Mouse (Mus musculus) olfactory bulb, adult 2 months (tissue): ENCODE results near the gene Plcd1. TPM values are rescaled to one million over a fixed set of nuclear protein-coding genes. Genes with fewer than 3 reads are reported as not detected.

ENCODE experiments used
- H3K27ac ChIP-seq: fragments of 200-500 bp; 2 replicates; pipeline ENCODE4 v1.5.1; 2012; ENCODE audit warnings: low read depth, low read length; ENCODE audit not compliant: insufficient read depth
- H3K4me1 ChIP-seq: fragments of 200-500 bp; 2 replicates; pipeline ENCODE4 v1.6.1; 2012; ENCODE audit warnings: low read length; ENCODE audit not compliant: control insufficient read depth, insufficient read depth
- H3K4me3 ChIP-seq: fragments of 200-500 bp; 2 replicates; pipeline ENCODE4 v1.5.1; 2012; ENCODE audit warnings: mild to moderate bottlenecking, low read depth, low read length, moderate library complexity; ENCODE audit not compliant: insufficient read depth
- CTCF ChIP-seq: fragments of 200-500 bp; IDR thresholded peaks from 2 replicates; pipeline ENCODE4 v1.5.1; 2012; ENCODE audit warnings: low read depth, mild to moderate bottlenecking, low read length, moderate library complexity; ENCODE audit not compliant: insufficient read depth
- POLR2A ChIP-seq: fragments of 200-500 bp; IDR thresholded peaks from 2 replicates; pipeline ENCODE4 v1.6.1; 2012; ENCODE audit warnings: mild to moderate bottlenecking, low read depth, low read length, moderate library complexity; ENCODE audit not compliant: insufficient read depth
- WGBS: fragments of 180-500 bp; shearing (Covaris S2); methylation state at CpG from one replicate; pipeline ENCODE4 v1.1.7; 2018; 5-methylcytosine and 5-hydroxymethylcytosine counted together
- polyA plus RNA-seq: library from polyadenylated mRNA; stranded (reverse); fragments of >200 nt; gene quantifications from 2 replicates; pipeline ENCODE4 v1.2.4, GENCODE M21; 2012; ENCODE audit warnings: low replicate concordance; ENCODE audit not compliant: missing spikeins, insufficient read depth, insufficient read length

Gene Plcd1
- polyA plus RNA-seq, 1 experiment = not detected

DNA sequence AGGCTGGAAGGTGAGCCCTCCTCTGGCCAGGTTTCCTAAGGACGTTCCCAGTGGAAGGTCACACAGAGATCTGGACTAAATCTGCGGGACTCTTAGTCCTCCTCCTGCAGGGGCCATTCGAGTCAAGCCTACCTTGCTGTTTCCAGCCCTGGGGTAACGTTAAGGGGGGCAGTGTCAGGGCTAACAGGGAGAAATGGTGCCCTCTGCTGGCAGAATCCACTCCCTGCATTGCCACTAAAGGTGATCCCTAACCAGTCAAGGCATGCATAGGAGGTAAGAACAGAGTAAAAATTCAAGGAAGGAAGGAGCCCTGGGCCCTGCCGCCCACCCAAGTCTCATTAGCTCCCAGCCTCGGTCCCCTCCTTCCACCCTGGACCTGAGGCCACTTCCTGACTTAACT lies 25.7 kb downstream of the Plcd1 start:
- peak; percentile 93 for TF ChIP-seq CTCF
- no peak for TF ChIP-seq POLR2A
- 3% methylated on average over 6 of the region's 6 CpGs for WGBS
- Histone ChIP-seq H3K27ac (no peak overlapping the region), H3K4me1 (0 out of 2 replicates have a peak, but pooled peaks cover 2% of the 10 kb centered on the region), H3K4me3 (no peak overlapping the region)

DNA sequence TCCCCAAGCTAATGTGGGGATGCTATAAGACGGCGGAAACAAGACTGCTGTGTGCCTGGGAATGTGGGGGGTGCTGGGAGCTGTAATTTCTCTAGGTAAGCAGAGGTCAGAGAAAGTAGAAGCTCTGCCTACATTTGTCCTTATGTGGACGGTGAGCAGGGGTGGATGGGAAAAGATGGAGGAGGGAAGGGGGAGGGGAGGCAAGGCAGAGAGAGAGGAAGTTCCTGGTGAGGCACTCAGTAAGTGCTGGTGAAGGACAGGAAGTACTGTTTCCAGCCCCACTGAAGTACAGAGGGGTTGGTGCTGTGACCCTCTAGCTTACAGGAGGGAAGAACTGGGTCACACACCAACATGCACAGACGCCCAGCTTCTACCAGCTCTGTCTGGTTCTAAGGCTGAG lies 29.0 kb downstream of the Plcd1 start:
- 75% methylated on average over 4 of the region's 4 CpGs for WGBS
- TF ChIP-seq CTCF (no peak), POLR2A (no peak)

DNA sequence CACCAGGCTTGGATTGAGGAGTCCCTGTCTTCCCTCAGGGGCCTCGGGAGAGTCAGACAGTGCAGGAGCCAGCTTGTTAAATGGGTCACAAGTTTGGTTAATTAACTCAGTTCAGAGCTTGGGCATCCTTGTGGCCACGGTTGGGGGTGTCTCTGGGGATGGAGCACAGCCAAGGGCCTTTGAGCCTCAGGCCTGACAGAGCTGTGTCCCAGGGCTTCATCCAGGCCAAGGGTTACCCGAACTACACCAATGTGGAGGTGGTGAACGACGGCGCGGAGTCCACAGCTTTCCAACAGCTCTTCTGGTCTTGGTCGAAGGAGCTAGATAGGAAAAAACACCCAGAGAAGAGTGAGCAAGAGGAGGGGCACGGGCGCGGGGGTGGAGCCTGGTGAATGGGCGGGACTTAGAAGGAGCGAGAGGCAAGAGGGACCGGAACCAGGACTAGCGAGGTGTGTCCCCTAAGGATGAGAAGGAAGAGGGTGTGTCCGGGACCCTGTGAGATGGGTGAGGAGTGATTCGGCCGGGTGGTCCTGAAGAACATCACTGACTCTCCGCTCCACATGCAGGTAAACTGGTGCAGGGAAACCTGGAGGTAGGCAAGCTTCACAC lies 30.2 kb downstream of the Plcd1 start:
- H3K4me1 ChIP-seq = 0 out of 2 replicates have a peak, but pooled peaks cover 2% of the 10 kb centered on the region
- H3K4me3 ChIP-seq = no peak overlapping the region
- 48% methylated on average over 19 of the region's 19 CpGs for WGBS
- H3K27ac ChIP-seq = no peak overlapping the region
- TF ChIP-seq POLR2A = no peak
- no peak for TF ChIP-seq CTCF

More for the DNA sequence above, 29.0 kb downstream of the Plcd1 start:
- no peak overlapping the region for H3K27ac ChIP-seq
- H3K4me3 ChIP-seq = no peak overlapping the region
- H3K4me1 ChIP-seq = 0 out of 2 replicates have a peak, but pooled peaks cover 2% of the 10 kb centered on the region

DNA sequence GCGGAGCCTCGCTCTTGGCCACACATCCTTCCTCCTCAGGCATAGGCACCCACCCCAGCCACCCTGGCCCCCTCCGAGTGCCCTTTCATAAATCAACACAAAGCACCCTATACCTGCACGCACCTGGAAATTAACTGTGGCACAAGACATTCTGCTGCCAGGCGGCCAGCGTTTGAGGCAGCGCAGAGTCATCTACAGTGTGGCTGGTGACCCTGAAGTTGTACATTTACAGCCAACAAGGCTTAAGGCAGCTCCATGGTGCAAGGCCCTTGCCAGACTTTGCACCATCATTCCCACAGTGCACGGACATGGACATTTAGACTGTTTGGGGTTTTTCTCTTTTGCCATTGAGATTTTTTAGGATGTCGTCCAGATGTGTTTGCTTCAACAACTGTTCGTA lies 32.6 kb downstream of the Plcd1 start:
- WGBS = 94% methylated on average over 10 of the region's 10 CpGs
- no peak for TF ChIP-seq POLR2A
- TF ChIP-seq CTCF = no peak
- Histone ChIP-seq H3K27ac (no peak overlapping the region), H3K4me1 (no peaks in the 10 kb centered on the region), H3K4me3 (no peak overlapping the region)

DNA sequence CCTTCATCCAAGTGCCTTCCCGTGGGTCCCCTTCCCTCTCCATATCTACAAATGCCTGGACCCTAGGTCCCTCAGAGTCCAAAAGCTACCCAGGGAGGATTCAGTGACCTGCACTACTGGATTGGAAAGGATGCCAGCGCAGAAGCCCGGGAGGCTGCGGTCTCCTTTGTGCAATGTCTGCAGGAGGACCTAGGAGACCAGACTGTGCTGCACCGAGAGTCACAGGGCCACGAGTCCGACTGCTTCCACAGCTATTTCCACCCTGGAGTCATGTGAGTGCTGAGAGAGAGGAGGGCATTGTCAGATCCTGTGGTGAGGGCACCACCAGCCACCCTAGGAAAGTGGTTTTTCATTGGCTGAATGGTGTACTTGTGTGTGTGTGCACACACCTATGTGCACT lies 35.1 kb downstream of the Plcd1 start:
- Histone ChIP-seq H3K4me3 (no peak overlapping the region), H3K27ac (no peak overlapping the region), H3K4me1 (peaks cover 9% of the 10 kb centered on the region)
- 80% methylated on average over 7 of the region's 7 CpGs for WGBS
- TF ChIP-seq POLR2A (no peak), CTCF (no peak)

DNA sequence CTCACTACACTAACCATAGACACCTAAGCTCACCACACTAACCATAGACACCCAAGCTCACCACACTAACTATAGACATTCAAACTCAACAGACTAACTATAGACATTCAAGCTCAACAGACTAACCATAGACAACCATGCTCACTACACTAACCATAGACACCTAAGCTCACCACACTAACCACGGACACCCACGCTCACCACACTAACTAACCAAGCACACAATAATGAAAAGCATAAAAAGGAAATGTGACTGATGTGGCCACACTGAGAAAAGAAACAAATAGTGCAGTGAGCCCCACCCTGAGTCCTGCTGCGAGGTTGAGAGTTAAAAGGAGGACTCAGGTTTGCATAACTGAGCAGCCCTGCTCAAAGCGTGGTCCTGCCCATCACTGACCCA lies 38.0 kb downstream of the Plcd1 start:
- Histone ChIP-seq H3K4me1 (peaks cover 22% of the 10 kb centered on the region), H3K27ac (no peak overlapping the region), H3K4me3 (no peak overlapping the region)
- 92% methylated on average over 4 of the region's 4 CpGs for WGBS
- TF ChIP-seq CTCF = no peak
- TF ChIP-seq POLR2A = no peak

DNA sequence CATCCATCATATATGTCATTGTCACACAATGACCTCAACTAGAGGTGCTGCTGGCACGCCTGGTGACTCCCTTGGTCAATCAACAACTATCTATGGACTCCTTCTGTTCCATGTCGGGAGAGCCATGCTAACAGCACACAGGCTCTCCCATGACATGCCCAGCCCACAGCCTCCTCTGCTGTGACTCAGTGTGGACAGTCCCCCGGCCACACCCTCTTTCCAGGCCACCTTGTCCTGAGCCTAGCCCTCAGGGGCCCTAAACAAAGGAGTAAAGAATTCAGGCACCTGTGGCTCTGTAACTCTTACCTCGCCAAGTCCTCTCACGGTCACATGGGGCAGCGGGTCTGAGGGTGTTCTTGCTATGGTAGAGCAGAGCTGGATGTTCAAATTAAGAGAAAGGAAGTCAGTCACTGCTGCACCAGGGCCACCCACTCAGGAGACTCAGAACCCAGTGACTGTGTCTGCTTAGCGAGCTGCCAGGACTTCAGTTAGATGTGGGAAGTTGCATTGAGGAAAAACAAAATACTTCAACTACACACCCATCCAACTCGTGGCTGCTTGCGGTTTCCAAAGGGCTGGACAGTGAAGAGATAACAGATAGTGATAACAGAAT lies 39.2 kb downstream of the Plcd1 start:
- 79% methylated on average over 9 of the region's 9 CpGs for WGBS
- Histone ChIP-seq H3K27ac (no peak overlapping the region), H3K4me3 (no peak overlapping the region), H3K4me1 (peaks cover 26% of the 10 kb centered on the region)
- TF ChIP-seq CTCF = no peak
- TF ChIP-seq POLR2A = no peak

DNA sequence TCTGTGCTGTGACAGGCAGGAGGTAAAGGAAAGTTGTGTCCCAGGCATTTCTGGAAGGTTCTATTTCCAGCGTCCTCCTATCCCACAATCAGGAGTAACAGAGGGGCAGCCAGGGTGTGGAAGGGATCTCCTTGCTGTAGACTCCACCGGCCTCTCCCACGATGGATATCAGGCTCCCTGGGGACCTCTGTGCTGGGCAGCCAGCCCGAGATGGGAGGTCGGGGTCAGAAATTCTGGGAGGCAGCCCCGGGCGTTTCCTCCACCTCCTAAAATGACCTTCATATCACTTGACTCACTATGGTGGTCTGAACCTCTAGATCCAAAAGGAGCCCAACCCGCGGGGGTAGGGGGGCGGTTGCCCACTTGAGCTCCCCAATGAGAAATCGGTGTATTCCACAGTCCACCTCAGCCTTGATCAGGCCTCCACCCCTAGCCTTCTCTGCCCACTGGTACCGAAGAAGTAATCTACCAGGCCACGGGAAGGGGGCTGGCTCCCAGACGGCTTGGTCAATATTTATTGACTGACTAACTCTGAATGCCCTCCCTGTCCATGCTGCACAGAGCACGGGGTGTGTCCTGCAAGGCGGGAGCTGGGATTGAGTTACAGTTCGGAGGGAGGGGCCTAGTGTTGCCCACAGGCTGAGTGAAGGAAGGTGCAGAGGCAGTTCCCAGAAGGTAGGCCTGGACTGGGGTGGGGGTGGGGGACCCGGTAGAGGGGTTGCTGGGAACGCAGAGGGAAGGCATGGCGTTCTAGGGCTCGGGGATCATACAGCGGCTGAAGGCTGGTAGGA lies 41.0 kb downstream of the Plcd1 start, which contains the start of gene Vill:
Gene Vill (plus strand): TSS at position 625 of the 791 bp plus-strand sequence.
- 34% methylated on average over 22 of the region's 22 CpGs for WGBS
- TF ChIP-seq CTCF (no peak), POLR2A (no peak)
- Histone ChIP-seq H3K27ac (no peak within 1 kb of the TSS), H3K4me3 (no peak within 1 kb of the TSS), H3K4me1 (peaks cover 26% of the 10 kb centered on the region)

DNA sequence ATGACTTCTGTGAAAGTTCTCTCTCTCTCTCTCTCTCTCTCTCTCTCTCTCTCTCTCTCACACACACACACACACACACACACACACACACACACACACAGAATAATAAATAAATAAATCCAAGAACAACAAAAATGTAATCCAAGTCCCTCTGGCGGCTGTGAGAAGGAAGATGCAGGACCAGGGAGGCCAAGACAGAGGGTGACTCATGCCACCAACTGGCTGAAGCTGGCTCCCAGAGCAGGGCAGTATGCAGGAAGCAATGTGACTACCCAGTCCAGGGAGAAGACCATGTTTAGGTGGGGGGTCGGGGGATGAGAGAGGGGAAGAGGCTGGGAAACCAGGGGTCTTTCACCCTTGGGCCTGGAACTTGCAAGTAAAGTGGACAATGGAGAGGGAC lies 42.1 kb downstream of the Plcd1 start:
- 60% methylated on average over 2 of the region's 2 CpGs for WGBS
- no peak overlapping the region for H3K4me3 ChIP-seq
- peaks cover 26% of the 10 kb centered on the region for H3K4me1 ChIP-seq
- no peak overlapping the region for H3K27ac ChIP-seq
- TF ChIP-seq CTCF (no peak), POLR2A (no peak)
